Mouse (Mus musculus) MEL (cell line): ENCODE measurements at regions not wholly inside any gene's neighbourhood (a gene's known extent, or its start where the extent isn't known, plus 50 kb on each side); places are given as distances from the start of the nearest gene placed in this dataset.

Experiments
- DNase-seq: peaks from one replicate; pipeline ENCODE4 v3.0.0; 2011; ENCODE audit warnings: low read depth, low spot score
- H3K27ac ChIP-seq: 2 replicates; pipeline ENCODE4 v1.5.1; 2012; ENCODE audit warnings: low read depth, mild to moderate bottlenecking, control low read depth, low read length, moderate library complexity; ENCODE audit not compliant: control insufficient read depth
- H3K27me3 ChIP-seq, 2 experiments: fragments of 150-350 bp in 1 of 2; sonication (generic) in 1 of 2; 2 replicates each; pipeline ENCODE4 v1.6.1; 2012; ENCODE audit warnings: low read length in 2 of 2, mild to moderate bottlenecking in 2 of 2, improper control_type of control experiment in 1 of 2, moderate library complexity in 1 of 2; ENCODE audit not compliant: insufficient read depth in 2 of 2, control insufficient read depth in 1 of 2
- H3K36me3 ChIP-seq, 2 experiments: 2 replicates each; pipeline ENCODE4 v1.6.1; 2012 to 2014; ENCODE audit warnings: low read length in 2 of 2, improper control_type of control experiment in 1 of 2, inconsistent platforms in 1 of 2, mild to moderate bottlenecking in 1 of 2; ENCODE audit not compliant: insufficient read depth in 2 of 2, control insufficient read depth in 1 of 2
- H3K4me1 ChIP-seq, 2 experiments: fragments of 150-350 bp in 1 of 2; sonication (generic) in 1 of 2; 2 replicates each; pipeline ENCODE4 v1.6.1; 2012; ENCODE audit warnings: low read length in 2 of 2, improper control_type of control experiment in 1 of 2, mild to moderate bottlenecking in 1 of 2; ENCODE audit not compliant: insufficient read depth in 2 of 2, control insufficient read depth in 1 of 2
- H3K4me3 ChIP-seq, 2 experiments: fragments of 150-350 bp in 1 of 2; sonication (generic) in 1 of 2; 2 replicates each; pipeline ENCODE4 v1.5.1; 2012; ENCODE audit warnings: low read depth in 2 of 2, low read length in 2 of 2, mild to moderate bottlenecking in 2 of 2, moderate library complexity in 2 of 2, control low read depth in 1 of 2, improper control_type of control experiment in 1 of 2; ENCODE audit not compliant: control insufficient read depth in 1 of 2, insufficient read depth in 1 of 2
- H3K79me2 ChIP-seq: 2 replicates; pipeline ENCODE4 v1.6.1; 2012; ENCODE audit warnings: mild to moderate bottlenecking, low read length, moderate library complexity; ENCODE audit not compliant: control insufficient read depth, poor library complexity, insufficient read depth
- H3K9ac ChIP-seq: 2 replicates; pipeline ENCODE4 v1.6.1; 2012; ENCODE audit warnings: low read depth, mild to moderate bottlenecking, control low read depth, low read length, moderate library complexity; ENCODE audit not compliant: control insufficient read depth, poor library complexity, severe bottlenecking
- H3K9me3 ChIP-seq: fragments of 150-350 bp; sonication (generic); replicated peaks from 2 replicates; pipeline ENCODE4 v1.6.1; 2012; ENCODE audit warnings: mild to moderate bottlenecking, low read length, improper control_type of control experiment, moderate library complexity; ENCODE audit not compliant: insufficient read depth
- CTCF ChIP-seq, 3 experiments: IDR thresholded peaks in 2 of 3; conservative IDR thresholded peaks in 1 of 3; 2 replicates each; pipeline ENCODE4 v1.5.1; 2011 to 2012; ENCODE audit warnings: low read length in 3 of 3, low read depth in 2 of 3, mild to moderate bottlenecking in 2 of 3, improper control_type of control experiment in 1 of 3, inconsistent platforms in 1 of 3, mixed read lengths in 1 of 3, moderate library complexity in 1 of 3; ENCODE audit not compliant: control insufficient read depth in 1 of 3, insufficient read depth in 1 of 3, poor library complexity in 1 of 3, severe bottlenecking in 1 of 3
- E2F4 ChIP-seq: IDR thresholded peaks from 2 replicates; pipeline ENCODE4 v1.6.1; 2011; ENCODE audit warnings: low read depth, low read length, improper control_type of control experiment, borderline replicate concordance
- ELF1 ChIP-seq: IDR thresholded peaks from 2 replicates; pipeline ENCODE4 v1.6.1; 2014; ENCODE audit warnings: low read depth, mild to moderate bottlenecking, inconsistent platforms, low read length, improper control_type of control experiment, moderate library complexity
- EP300 ChIP-seq, 2 experiments: IDR thresholded peaks; 2 replicates each; pipeline ENCODE4 v1.6.1; 2011; ENCODE audit warnings: improper control_type of control experiment in 2 of 2, low read length in 2 of 2, low read depth in 1 of 2, mild to moderate bottlenecking in 1 of 2
- ETS1 ChIP-seq: IDR thresholded peaks from 2 replicates; pipeline ENCODE4 v1.6.1; 2012; ENCODE audit warnings: low read depth, mild to moderate bottlenecking, inconsistent platforms, low read length, improper control_type of control experiment, moderate library complexity
- GATA1 ChIP-seq: IDR thresholded peaks from 2 replicates; pipeline ENCODE4 v1.6.1; 2011; ENCODE audit warnings: low read depth, low read length, improper control_type of control experiment
- HCFC1 ChIP-seq: IDR thresholded peaks from 2 replicates; pipeline ENCODE4 v1.6.1; 2012; ENCODE audit warnings: low read depth, mild to moderate bottlenecking, inconsistent platforms, low read length, improper control_type of control experiment, moderate library complexity
- KAT2A ChIP-seq: conservative IDR thresholded peaks from 2 replicates; pipeline ENCODE4 v1.6.1; 2012; ENCODE audit warnings: low read depth, low read length, improper control_type of control experiment, inconsistent platforms
- MAFK ChIP-seq: IDR thresholded peaks from 2 replicates; pipeline ENCODE4 v1.6.1; 2011; ENCODE audit warnings: low read depth, mild to moderate bottlenecking, low read length, improper control_type of control experiment, borderline replicate concordance
- MAZ ChIP-seq: IDR thresholded peaks from 2 replicates; pipeline ENCODE4 v1.6.1; 2012; ENCODE audit warnings: low read depth, mild to moderate bottlenecking, inconsistent platforms, low read length, improper control_type of control experiment
- MEF2A ChIP-seq: IDR thresholded peaks from 2 replicates; pipeline ENCODE4 v1.6.1; 2014; ENCODE audit warnings: low read depth, mild to moderate bottlenecking, inconsistent platforms, low read length, improper control_type of control experiment; ENCODE audit not compliant: poor library complexity, insufficient replicate concordance, severe bottlenecking; ENCODE audit errors: extremely low read depth
- MXI1 ChIP-seq: IDR thresholded peaks from 2 replicates; pipeline ENCODE4 v1.6.1; 2011; ENCODE audit warnings: mild to moderate bottlenecking, low read depth, low read length, improper control_type of control experiment
- MYB ChIP-seq: IDR thresholded peaks from 2 replicates; pipeline ENCODE4 v1.6.1; 2011; ENCODE audit warnings: mild to moderate bottlenecking, low read depth, low read length, improper control_type of control experiment
- MYC ChIP-seq: IDR thresholded peaks from 2 replicates; pipeline ENCODE4 v1.6.1; 2011; ENCODE audit warnings: low read depth, mild to moderate bottlenecking, low read length, improper control_type of control experiment, moderate library complexity
- POLR2AphosphoS2 ChIP-seq: IDR thresholded peaks from 2 replicates; pipeline ENCODE4 v1.6.1; 2011; ENCODE audit warnings: low read length, improper control_type of control experiment
- POLR2AphosphoS5 ChIP-seq: IDR thresholded peaks from 2 replicates; pipeline ENCODE4 v1.6.1; 2012; ENCODE audit warnings: low read depth, borderline replicate concordance, mild to moderate bottlenecking, inconsistent platforms, low read length, moderate library complexity, mixed read lengths
- RAD21 ChIP-seq: IDR thresholded peaks from 2 replicates; pipeline ENCODE4 v1.6.1; 2011; ENCODE audit warnings: mild to moderate bottlenecking, low read depth, low read length, improper control_type of control experiment
- SIN3A ChIP-seq: IDR thresholded peaks from 2 replicates; pipeline ENCODE4 v1.6.1; 2012; ENCODE audit warnings: low read length, improper control_type of control experiment, inconsistent platforms
- SMC3 ChIP-seq: IDR thresholded peaks from 2 replicates; pipeline ENCODE4 v1.6.1; 2011; ENCODE audit warnings: low read depth, low read length, improper control_type of control experiment
- TBP ChIP-seq: IDR thresholded peaks from 2 replicates; pipeline ENCODE4 v1.8.0; 2011; ENCODE audit warnings: low read depth, low read length, improper control_type of control experiment
- TCF12 ChIP-seq: IDR thresholded peaks from 2 replicates; pipeline ENCODE4 v1.6.1; 2014; ENCODE audit warnings: low read depth, mild to moderate bottlenecking, inconsistent platforms, low read length, improper control_type of control experiment, moderate library complexity
- UBTF ChIP-seq: IDR thresholded peaks from 2 replicates; pipeline ENCODE4 v1.6.1; 2012; ENCODE audit warnings: low read depth, mild to moderate bottlenecking, inconsistent platforms, low read length, improper control_type of control experiment, moderate library complexity, borderline replicate concordance; ENCODE audit not compliant: insufficient read depth
- USF1 ChIP-seq: IDR thresholded peaks from 2 replicates; pipeline ENCODE4 v1.6.1; 2014; ENCODE audit warnings: low read depth, mild to moderate bottlenecking, inconsistent platforms, low read length, improper control_type of control experiment, moderate library complexity
- USF2 ChIP-seq, 2 experiments: IDR thresholded peaks; 2 replicates each; pipeline ENCODE4 v1.6.1; 2011 to 2012; ENCODE audit warnings: improper control_type of control experiment in 2 of 2, low read length in 2 of 2, borderline replicate concordance in 1 of 2, inconsistent platforms in 1 of 2, low read depth in 1 of 2, mild to moderate bottlenecking in 1 of 2; ENCODE audit not compliant: insufficient read depth in 1 of 2
- ZKSCAN1 ChIP-seq: IDR thresholded peaks from 2 replicates; pipeline ENCODE4 v1.6.1; 2012; ENCODE audit warnings: low read depth, mild to moderate bottlenecking, inconsistent platforms, low read length, improper control_type of control experiment, moderate library complexity
- ZNF384 ChIP-seq: IDR thresholded peaks from 2 replicates; pipeline ENCODE4 v1.6.1; 2012; ENCODE audit warnings: low read depth, mild to moderate bottlenecking, inconsistent platforms, low read length, improper control_type of control experiment

GRCm38 (mm10) chr17:52479327-52480086, 123.0 kb upstream of the Kcnh8 start:
- Histone ChIP-seq H3K27ac (no peak overlapping the region), H3K9ac (no peak overlapping the region), H3K9me3 (no peaks in the 10 kb centered on the region)
- no peak for TF ChIP-seq MEF2A
- no peak for TF ChIP-seq MAZ
- no peak for TF ChIP-seq USF2 (IDR thresholded peaks at IDR 0.05; ENCODE audit: borderline replicate concordance in 1 of 2, insufficient read depth in 1 of 2, low read depth in 1 of 2, low read length in 2 of 2)
- TF ChIP-seq MYC = no peak
- no peak for TF ChIP-seq MYB
- no peak for TF ChIP-seq POLR2AphosphoS2
- TF ChIP-seq ZKSCAN1 = no peak
- TF ChIP-seq ETS1 = no peak
- no peak for TF ChIP-seq ZNF384
- TF ChIP-seq CTCF (IDR thresholded peaks at IDR 0.05 in 2 of 3, conservative IDR thresholded peaks at IDR 0.05 in 1 of 3; ENCODE audit: control insufficient read depth in 1 of 3, insufficient read depth in 1 of 3, low read depth in 2 of 3, low read length in 3 of 3, poor library complexity in 1 of 3, severe bottlenecking in 1 of 3) = no peak
- TF ChIP-seq MAFK = no peak
- no peak for TF ChIP-seq TBP
- no peak for TF ChIP-seq ELF1
- no peak for TF ChIP-seq RAD21
- no peak for TF ChIP-seq KAT2A
- TF ChIP-seq GATA1 = no peak
- no peak for TF ChIP-seq TCF12
- TF ChIP-seq SMC3 = no peak
- TF ChIP-seq MXI1 = no peak
- TF ChIP-seq USF1 = no peak
- TF ChIP-seq, all 39 proteins: peak for 0
- no peaks in the 10 kb centered on the region for H3K4me1 ChIP-seq
- no peaks in the 10 kb centered on the region for H3K27me3 ChIP-seq
- H3K79me2 ChIP-seq = no peaks in the 10 kb centered on the region
- no peak for DNase-seq
- H3K36me3 ChIP-seq = no peaks in the 10 kb centered on the region
- no peak overlapping the region for H3K4me3 ChIP-seq

- Histone ChIP-seq H3K36me3 (no peaks in the 10 kb centered on the region), H3K4me1 (no peaks in the 10 kb centered on the region)
- no peak for DNase-seq
Measured at GRCm38 (mm10) chr17:52480087-52480638, 122.3 kb upstream of the Kcnh8 start.

More at GRCm38 (mm10) chr17:52480087-52480638, 122.3 kb upstream of the Kcnh8 start:
- Histone ChIP-seq H3K79me2 (no peaks in the 10 kb centered on the region), H3K27me3 (no peaks in the 10 kb centered on the region), H3K9me3 (no peaks in the 10 kb centered on the region), H3K27ac (no peak overlapping the region), H3K9ac (no peak overlapping the region), H3K4me3 (no peak overlapping the region)
- TF ChIP-seq MYB (no peak), USF2 (IDR thresholded peaks at IDR 0.05; ENCODE audit: borderline replicate concordance in 1 of 2, insufficient read depth in 1 of 2, low read depth in 1 of 2, low read length in 2 of 2) (no peak), E2F4 (no peak), SIN3A (no peak), EP300 (IDR thresholded peaks at IDR 0.05; ENCODE audit: low read depth in 1 of 2, low read length in 2 of 2) (no peak), POLR2AphosphoS5 (no peak), CTCF (IDR thresholded peaks at IDR 0.05 in 2 of 3, conservative IDR thresholded peaks at IDR 0.05 in 1 of 3; ENCODE audit: control insufficient read depth in 1 of 3, insufficient read depth in 1 of 3, low read depth in 2 of 3, low read length in 3 of 3, poor library complexity in 1 of 3, severe bottlenecking in 1 of 3) (no peak), UBTF (no peak), HCFC1 (no peak), MXI1 (no peak)
